Mouse (Mus musculus): ENCODE data around the gene Trim8.

The Trim8 gene

DNA sequence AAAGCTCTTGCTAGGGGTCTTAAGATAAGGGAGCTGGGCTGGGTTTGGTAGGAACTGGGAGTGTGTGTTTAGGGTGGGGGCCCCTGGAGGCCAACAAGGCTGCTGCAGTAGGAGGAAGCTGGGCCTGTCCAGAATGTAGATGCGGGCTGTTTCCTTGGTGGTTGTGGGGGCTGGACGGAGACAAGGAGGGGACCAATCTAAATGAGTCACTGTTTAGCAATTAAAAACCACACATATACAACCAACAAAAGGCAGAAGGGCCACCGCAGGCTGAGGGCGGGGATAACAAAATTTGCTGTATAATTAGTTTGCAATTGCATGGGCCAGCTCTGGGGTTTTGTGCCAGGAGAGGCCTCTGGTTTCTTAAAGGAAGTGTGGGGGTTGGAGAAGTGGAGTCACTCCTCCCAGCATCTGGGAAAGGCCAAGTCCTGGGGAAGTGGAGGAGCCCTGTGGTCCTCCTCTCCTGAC lies 2.6 kb downstream of the Trim8 start:
- DNase-seq (ENCODE audit: low read depth, low spot score) = peak; percentile 90

DNA sequence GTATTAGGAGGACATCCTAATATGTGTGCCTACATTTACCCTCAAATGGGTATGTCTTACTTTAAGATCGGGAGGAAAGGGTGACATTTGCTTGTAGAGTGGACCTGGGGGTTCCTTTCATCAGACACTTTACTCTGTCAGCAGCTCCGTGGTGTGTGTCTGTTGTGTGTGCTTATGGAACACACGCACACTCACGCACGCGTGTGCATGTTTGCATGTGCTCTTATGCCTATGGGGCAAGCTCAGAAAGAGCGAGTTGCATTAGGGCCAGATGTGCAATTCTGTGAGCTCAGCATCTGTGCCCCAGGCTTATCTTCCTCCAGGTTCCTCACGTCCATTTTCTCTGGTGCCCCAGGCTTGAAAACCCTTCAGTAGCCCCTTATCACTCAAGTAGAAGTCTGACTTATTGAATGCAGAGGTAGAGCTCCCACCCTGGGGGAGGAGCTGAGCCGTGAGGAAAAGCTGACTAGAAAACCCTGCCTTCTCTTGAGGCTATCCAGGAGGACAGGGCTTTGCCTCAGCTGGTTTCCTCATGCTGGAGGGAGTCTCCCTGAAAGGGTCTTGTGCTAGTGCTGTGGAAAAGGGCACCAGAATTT lies 3.4 kb downstream of the Trim8 start:
- DNase-seq (ENCODE audit: low read depth, low spot score) = peak; percentile 47

DNA sequence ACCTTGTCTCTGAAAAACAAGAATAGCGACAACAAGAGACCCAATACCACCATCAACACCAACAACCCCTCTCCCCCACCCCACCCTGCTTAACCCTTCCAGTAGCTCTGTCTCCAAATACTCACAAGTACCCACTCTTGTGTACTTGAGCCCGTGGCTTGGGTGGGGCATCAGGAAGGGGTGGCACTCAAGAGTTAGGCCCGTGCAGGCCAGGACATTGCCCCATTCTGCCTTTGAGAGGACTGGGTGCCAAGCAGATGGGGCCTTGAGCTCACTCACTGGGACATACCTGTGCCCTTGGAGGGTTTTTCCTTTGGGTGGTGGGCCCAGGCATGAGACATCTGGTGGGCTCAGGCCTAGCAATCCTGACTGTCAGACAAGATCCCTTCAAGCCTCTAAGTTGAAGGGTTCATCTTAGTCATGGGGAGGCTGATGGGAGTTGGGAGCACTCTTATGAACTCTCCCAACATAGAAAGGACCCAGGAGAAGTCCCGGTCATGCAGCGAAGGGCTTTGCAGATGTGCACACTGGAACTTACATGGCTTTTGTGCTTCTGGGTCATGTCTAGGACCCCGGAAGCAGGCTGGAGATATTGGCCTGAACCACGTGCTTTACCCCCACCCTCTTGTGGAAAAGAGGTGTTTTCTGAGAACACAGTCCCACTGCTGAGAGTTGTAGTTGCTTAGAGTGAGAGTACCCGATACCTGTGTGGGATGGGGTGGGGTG lies 4.3 kb downstream of the Trim8 start:
- no peak for DNase-seq (ENCODE audit: low read depth, low spot score)

DNA sequence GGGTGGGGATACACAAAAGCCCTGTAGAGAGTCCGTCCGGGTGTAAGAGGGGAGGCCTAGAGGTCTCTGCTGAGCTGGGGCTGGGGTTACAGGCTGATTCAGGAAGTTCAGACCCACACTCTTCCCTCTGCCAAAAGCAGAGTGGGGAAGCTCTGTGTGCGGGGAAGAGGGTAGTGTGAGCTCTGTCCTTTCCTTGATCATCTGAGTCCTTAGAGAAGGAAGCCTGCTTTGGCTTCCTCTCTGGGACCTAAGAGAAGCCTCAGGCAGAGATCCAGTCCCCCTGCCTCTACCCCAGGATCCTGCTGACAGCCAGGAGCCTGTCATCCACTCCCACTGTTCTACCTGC lies 4.8 kb downstream of the Trim8 start:
- DNase-seq (ENCODE audit: low read depth, low spot score) = no peak

DNA sequence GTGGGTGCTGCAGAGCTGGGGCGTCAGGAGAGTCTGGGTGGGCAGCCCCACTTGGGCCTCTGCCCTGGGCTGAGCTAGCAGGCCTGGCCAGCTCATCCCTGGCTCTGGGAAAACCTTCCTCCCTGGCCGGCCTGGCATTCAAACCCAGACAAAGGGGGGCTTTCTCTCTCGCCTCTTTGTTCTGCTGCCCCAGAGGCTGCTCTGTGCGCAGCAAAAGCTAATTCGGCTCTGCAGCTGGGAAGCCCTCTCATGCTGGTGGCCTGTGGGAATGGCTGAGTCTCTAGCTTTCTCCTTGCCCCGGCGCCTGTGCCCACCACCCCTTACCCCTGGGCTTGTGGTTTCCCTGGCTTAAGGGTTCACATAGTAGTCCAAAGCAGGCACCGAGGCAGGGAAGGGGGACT lies 5.7 kb downstream of the Trim8 start:
- DNase-seq (ENCODE audit: low read depth, low spot score) = no peak

DNA sequence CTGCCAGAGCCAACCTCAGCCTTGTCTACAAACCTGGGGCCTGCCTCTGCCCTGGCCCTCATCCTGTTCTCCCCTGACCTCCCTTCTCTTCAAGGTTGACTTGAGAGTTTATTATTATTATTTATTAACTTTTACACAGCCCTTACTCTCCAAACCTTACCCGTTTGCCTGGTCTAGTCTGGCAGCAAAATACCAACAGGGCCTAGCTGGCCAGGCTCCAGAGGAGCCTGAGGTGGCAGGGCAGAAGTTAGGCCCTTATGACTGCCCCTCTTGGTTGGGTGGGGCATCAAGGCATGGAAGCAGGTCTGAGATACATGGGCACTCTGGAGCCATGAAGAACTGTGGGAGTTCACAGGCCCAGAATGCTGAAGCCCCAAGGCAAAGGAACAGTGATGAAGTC lies 6.3 kb downstream of the Trim8 start:
- no peak for DNase-seq (ENCODE audit: low read depth, low spot score)

DNA sequence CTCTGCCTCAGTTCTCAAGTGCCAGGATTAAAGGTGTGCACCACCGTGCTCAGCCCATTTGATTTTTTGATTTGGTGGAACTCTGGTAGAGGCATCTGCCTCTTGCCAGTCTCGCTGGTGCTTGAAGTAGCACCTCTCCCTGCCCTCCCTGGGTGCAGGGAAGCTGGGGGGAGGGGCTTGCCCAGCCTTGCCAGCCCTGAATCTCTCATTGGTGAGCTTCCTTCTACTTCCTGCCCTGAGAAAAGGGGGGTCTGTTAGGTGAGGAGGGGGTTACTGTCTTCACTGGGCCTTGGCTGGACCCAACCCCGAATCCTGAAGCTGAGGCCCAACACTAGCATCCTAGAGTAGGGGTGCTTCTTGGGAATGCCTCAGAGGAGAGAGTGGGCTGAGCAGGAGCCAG lies 7.2 kb downstream of the Trim8 start:
- DNase-seq (ENCODE audit: low read depth, low spot score) = no peak

DNA sequence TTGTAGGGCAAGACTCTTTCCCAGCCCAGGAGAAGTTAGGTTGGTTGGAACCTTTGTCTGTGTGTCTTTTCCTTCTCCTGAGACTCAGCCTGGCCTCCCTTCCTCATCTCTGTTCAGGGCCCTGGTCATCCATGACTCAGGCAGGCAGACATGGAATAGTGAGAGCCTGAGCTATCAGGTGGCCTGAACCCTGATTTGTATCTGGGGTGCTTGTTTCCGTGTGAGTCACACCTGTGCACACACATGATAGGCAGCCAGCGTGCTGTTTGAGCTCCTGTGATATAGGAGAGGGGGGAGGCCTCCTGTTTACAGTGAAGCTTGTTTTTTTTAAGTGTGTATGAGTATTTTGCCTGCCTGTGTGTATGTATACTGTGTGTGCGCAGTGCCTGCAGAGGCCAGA lies 7.7 kb downstream of the Trim8 start:
- no peak for DNase-seq (ENCODE audit: low read depth, low spot score)

DNA sequence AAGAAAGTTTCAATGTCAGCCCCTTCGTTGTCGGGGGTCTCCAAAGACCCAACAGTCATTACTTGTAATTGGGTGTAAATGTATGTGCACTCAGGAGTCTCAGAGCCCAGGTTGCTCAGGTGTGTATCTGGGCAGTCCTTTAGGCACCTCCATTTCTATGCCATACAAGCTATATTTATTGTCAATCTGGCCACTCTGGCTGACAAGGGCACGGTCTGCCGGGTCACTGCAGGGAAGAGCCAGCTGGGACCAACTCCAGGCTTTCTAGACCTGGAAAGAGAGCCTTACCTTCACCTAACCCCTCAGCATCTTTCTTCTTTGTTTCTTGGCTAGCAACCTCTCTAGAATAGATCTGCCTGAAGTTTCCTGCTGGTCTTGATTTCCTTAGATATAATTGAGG lies 8.2 kb downstream of the Trim8 start:
- no peak for DNase-seq (ENCODE audit: low read depth, low spot score)

DNA sequence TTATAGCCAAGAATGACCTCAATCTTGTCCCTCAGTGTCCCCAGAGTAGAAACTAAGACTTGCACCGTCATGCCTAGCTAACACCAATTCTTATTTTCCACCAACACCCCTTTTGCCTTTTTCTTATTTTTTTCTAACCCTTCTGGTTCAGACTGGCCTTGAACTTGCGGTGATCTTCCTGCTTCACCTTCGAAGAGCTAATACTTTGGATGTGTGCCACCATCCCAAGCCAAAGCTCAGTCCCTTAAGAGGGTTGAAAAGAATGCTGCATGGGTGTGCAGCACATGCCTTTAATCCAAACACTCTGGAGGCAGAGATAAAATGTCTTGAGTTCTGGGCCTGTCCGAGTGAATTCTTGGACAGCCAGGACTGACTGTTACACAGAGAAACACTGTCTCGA lies 8.9 kb downstream of the Trim8 start:
- DNase-seq (ENCODE audit: low read depth, low spot score) = no peak

DNA sequence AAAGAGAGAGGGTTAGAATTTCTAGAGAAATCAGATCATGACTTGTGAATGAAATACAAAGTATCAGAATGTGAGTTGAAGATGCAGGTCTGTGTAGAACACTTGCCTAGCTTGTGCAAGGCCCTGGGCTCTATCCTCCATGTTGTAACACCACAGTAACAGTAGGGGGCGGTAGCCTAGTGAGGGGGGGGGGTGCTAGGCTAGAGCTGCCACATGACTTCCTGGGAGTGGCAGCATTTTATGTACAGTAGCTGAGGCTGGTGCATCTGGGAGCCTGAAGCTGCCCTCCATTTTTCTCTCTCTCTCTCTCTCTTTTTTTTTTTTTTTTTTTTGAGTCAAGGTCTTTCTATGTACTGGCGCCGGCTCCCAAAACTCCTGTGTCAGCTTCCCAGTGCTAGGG lies 9.3 kb downstream of the Trim8 start:
- peak; percentile 65 for DNase-seq (ENCODE audit: low read depth, low spot score)

DNA sequence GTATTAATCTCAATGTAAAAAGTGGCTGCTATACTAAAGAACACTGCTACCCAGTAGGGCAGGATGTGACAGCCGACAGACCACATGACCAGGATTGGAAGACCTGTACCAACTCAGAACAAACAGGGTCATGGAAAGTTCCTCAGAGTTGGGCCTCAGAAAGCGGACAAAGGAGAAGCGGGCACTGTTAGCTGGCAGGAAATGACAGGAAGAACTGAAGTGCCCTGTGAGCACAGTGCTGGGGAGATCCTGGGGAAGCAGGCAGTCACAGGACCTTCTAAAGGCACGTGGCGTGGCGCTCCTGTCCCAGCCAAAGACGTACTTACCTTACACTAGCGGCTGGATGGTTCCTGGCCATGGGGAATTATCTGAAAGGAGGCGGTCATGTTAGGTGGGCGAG lies 9.8 kb downstream of the Trim8 start:
- no peak for DNase-seq (ENCODE audit: low read depth, low spot score)

DNA sequence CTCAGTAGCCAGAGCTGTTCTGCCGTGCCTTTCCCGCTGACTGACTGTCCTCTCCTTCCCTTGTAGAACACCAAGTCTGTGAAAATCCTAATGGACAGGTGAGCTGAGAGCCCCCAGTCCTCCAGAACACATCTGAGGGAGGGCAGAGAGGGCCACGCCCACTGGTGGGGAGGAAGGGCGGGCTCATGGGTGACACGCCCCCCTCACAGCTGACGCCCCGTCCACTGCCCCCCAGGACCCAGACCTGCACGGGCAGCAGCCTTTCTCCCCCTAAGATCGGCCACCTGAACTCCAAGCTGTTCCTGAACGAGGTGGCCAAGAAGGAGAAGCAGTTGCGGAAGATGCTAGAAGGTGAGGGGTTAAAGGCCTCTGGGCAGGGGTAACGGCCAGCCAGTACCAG lies 12.9 kb downstream of the Trim8 start:
- DNase-seq (ENCODE audit: low read depth, low spot score) = no peak

DNA sequence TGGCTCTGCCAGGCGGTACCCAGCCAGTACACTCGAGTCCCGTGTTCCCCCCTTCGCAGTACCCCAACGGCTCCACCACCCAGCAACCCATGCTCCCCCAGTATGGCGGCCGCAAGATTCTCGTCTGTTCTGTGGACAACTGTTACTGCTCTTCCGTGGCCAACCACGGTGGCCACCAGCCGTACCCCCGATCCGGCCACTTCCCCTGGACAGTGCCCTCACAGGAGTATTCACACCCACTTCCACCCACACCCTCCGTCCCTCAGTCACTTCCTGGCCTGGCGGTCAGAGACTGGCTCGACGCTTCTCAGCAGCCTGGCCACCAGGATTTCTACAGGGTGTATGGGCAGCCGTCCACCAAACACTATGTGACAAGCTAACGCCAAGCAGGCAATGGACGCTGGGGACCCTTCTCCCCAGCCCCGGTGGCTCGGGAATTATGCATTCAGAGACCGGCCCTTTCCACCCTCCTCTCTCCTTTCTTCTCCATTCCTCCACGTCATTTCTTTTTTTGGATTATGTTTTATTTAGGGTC lies 13.9 kb downstream of the Trim8 start:
- no peak for DNase-seq (ENCODE audit: low read depth, low spot score)

DNA sequence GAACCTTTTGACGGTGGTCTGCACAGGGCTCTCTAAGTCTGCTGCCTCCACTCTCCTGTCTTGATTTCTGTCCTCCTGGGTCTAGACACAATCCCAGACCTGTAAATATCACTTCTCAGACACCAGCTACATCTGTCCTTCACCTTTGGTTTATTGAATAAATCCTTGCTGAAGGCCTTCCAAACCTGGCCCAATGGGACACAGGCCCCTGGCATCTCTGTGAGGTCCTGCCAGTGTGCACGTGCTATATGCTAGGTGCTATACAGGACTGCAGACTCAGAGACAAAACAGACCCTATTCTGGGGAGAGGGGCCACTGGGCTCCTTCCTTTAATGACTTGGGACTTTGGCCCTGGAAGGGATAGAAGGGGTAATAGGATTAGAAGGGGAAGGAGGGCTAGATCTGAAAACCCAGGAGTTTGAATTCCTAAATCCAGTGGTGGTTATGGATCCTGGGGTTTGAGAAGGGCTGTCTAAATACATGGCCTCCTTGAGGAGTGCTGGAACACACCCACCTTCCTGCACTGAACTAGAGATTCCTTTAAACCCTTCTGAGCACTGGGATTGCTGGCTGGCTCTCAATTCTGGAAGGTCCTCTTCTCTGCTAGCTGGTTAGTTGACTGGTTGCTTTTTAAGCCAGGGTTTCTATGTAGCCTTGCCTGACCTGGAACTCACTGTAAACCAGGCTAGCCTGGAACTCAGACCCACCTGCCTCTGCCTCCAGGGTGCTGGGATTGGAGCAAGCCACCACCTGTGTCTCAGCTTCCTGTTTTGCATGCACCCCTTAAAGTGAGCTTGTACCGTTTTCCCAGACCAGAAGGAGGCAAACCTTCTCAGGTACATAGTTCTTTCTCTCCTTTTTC lies 15.4 kb downstream of the Trim8 start:
- peak; percentile 42 for DNase-seq (ENCODE audit: low read depth, low spot score)

DNA sequence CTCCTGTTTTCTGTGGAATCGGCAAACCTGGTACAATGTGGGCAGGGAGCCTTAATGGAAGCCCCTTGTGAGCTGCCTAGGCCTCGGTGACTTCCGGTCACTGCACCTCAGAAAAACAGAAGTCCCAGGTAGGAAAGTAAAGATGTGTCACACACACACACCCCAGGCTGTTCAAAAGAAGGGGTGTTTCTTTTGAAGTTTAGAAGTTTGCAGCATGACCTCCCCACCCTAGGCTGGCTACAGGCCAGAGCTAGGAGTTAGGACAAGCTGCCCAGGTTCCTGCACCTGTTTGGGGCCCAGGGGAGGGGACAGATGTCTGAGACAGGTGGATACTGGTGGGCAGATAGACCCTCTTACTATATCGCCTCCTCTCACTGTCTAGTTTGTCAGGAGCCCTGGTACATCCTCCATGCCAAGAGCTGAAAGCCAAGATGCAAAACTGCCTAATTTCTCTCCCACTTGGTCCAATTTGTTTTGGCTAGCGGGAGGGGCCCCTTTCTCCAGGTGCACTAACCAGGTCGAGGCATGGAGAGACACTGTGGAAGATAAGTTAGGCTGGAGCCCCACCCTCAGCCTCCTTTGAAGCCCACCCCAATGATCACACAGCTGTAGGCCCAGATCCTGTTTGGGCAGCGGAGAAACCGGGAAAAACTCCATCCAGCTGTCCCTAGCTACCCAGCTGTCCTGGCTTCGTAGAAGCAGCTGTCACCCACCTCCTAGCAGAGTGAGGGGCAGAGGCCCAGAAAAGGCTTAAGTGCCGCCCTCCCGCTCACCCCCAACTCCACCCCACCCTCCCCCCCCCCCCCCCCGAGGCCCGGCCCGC lies 16.2 kb downstream of the Trim8 start:
- DNase-seq (ENCODE audit: low read depth, low spot score) = no peak

DNA sequence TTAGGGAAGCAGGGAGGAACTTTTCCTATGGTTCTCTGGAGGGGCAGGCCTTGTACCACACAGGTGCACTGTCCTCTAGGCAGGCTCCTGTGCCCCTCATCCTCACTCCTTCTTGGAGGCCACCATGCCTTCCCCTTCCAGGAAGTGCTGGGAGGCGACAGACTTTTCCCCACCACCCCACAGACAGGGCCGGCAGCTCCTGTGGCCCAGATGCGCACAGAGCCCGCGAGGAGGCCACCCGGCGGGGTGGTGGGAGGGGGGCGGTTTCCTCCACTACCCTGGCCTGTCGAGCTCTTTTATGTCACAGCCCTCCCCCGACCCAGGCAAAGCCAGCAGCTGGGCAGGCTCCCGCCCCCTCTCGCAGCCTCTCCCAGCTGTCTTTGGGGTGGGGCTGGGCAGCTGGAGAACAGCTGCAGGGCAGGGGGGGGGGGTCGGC lies 16.9 kb downstream of the Trim8 start:
- no peak for DNase-seq (ENCODE audit: low read depth, low spot score)

DNA sequence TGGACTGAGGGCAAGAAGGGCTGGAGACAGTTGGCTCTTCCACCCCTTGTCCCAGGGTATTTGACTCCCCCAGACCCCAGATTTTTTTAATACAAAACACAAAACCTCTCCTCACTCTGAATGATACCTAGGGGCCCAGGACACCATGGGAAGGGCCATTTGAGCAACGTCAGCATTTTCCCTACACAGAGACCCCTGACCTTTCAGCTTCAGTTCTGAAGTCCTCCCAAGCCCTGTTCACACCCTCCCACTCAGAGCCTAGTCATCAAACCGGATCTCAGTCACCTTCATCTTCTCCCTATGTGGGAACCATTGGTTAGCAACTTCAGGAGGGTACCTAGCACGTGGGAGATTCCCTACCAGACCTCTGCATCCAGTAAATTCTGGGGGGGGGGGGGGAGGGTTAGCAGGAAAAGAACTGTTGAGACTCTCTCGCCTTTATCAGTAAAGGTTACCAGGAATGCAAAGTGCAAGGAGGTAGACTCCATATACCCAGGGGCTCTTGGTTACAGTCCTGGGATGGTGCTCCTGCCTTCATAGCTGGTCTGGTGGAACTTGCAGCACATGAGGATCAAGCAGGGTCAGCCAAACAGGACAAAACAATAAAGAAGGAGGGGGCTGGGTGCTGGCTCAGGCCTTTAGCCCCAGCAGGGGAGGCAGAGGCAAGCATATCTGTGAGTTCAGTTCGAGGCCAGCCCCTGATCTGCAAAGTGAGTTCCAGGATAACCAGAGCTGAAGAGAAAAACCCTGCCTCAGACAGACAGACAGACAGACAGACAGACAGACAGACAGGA lies 17.5 kb downstream of the Trim8 start:
- DNase-seq (ENCODE audit: low read depth, low spot score) = no peak

DNA sequence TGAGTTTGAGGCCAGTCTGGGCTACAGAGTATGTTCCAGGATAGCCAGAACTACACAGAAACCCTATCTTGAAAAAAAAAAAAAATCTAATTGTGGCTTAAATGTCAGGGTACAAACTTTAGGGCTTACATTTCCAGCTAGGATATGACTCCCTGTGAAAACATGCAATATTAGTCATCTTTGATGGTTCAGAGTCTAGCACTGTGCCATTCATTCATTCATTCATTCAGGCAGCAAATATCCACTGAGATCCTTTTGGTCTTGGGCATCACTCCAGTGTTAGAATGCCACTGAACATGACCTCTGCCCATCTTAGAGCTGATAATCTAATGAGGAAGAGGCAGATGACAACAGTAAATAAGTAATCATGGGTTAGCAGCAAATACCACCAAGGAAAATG lies 20.2 kb downstream of the Trim8 start:
- peak; percentile 77 for DNase-seq (ENCODE audit: low read depth, low spot score)

DNA sequence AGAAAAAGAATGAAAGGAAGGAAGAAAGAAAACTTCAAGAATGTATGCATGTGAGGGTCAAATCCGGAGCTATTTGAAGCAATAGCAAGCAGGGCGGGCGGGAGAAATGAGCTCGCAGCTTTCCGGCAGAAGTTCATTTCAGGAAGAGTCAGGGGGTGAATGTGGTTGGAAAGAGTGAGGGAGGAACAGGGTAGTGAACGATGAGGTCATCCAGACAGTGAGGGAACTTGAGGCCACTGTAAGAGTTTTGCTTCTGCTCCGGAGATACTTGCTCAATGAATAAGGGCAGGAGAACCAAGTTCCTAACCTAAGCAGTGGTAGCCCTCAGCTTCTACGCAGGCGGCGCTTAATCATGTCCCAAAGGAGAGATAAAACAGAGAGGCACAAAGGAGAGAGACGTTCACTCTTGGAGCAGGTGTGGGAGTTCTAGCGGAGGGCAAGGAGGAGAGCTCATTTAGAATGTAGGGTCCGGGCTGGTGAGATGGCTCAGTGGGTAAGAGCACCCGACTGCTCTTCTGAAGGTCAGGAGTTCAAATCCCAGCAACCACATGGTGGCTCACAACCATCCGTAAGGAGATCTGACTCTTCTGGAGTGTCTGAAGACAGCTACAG lies 21.0 kb downstream of the Trim8 start:
- peak; percentile 94 for DNase-seq (ENCODE audit: low read depth, low spot score)

Data from 3T3-L1 (cell line).